Mouse (Mus musculus): ENCODE measurements at regions not wholly inside any gene's neighbourhood (a gene's known extent, or its start where the extent isn't known, plus 50 kb on each side); places are given as distances from the start of the nearest gene placed in this dataset.

DNA sequence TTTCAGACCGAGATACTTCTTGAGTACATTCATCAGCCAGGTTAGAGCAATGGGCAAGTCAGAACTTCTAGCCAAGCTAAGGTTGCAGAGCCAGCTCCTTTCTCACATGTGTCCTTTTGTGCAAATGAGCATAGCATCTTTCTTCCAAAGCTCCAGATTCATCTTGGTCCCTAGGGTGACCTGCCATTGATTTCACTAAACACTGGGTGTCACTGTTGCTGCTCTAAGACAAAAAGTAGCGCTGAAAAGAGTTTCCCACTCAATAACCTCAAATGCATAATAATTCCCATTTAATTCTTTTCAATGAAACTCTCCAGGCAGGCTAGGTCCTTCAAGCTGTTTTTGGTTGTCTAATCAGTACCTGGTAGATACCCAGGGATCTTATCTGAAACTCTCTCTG, 688.6 kb upstream of the BB014433 start:
- DNase-seq, result no peak

DNA sequence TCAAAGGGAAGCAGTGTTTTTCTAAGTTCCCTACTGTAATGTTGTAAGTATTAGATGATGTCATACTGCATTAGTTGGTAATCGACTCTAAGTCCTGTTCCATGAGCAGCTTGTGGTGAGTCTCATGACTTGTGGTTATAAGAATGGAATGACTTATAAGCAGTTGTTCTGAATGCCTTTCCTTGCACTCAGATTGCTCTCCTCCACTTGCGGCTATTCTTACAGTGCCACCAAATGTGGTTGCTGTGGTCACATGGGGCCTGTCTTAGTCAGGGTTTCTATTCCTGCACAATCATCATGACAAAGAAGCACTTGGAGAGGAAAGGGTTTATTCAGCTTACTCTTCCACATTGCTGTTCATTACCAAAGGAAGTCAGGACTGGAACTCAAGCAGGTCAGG, 685.4 kb upstream of the BB014433 start:
- no peak for DNase-seq

DNA sequence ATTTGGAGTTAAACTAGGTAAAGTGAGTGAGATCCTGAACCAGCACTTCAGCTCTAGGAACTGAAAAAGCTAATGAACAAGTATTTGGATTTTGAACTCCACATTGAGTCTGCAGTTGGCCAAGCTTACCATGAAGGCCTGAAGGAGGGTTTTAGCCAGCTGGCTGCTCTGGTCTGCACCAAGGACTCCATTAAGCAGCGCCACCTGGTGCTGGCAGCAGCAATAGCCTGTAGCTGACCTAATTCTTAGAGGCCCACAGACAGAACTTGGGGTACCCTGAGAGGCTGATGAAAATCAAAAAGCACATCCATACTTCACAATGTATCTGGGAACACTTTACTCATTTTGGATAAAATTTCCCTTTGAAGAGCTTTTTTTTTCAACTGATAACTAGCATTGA, 683.2 kb upstream of the BB014433 start:
- peak; percentile 75 to 78 for DNase-seq

DNA sequence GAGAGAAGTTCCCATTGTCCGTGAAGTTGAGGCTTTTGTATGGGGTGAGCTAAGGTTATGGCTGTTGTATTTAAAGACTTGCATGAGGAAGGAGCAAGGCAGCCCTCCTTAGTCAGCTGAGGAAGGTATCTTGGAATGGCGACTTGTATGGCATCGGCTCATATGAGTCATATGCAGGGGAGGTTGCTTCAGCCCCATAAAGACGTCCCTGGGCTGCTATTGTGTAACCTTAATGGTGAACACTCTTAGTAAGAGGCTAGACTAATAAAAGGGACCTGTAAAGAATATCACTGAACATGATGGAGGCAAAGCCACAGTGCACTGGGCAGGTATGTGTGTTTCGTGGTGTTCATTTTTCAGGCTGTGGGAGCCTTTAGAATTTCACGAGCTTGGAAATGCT, 680.4 kb upstream of the BB014433 start:
- DNase-seq, result no peak
